Mouse (Mus musculus): Measurements from ENCODE around the gene Tsr1. TPM values are rescaled to one million over a fixed set of nuclear protein-coding genes. Genes with fewer than 3 reads are reported as not detected.

The Tsr1 gene
- total and polyA plus RNA-seq, 3 experiments, result 7.3 to 18.5 (median 17.7) TPM

DNA sequence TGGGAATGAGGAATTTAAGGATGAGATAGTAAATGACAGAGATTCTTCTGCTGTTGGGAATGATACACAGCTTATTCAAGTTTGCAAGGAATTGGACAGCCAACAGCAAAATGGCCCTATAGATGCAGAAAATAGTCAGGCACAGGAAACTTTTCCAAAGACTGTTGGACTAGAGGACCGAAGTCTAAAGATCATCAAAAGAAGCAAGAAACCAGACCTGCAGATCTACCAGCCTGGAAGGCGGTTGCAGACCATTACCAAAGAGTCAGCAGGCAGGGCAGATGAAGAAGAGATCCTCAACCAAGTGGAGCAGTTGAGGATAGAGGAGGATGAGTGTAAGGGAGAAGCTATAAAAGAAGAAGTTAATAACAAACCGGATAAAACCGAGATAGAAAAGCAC lies 31.2 kb downstream of the Tsr1 start:
- WGBS, result 90% methylated on average over 4 of the region's 4 CpGs
- TF ChIP-seq POLR2A (IDR thresholded peaks at IDR 0.05; ENCODE audit: insufficient read depth, low read depth, low read length) (no peak), EP300 (IDR thresholded peaks at IDR 0.05; ENCODE audit: insufficient read depth, low read depth, low read length) (no peak), CTCF (IDR thresholded peaks at IDR 0.05) (no peak)
- intact Hi-C loops (cut with DNase I), result loop anchor here (5.0 kb wide), 1 partner anchor 248 kb away; the partner anchor contains the start of gene Ovca2

DNA sequence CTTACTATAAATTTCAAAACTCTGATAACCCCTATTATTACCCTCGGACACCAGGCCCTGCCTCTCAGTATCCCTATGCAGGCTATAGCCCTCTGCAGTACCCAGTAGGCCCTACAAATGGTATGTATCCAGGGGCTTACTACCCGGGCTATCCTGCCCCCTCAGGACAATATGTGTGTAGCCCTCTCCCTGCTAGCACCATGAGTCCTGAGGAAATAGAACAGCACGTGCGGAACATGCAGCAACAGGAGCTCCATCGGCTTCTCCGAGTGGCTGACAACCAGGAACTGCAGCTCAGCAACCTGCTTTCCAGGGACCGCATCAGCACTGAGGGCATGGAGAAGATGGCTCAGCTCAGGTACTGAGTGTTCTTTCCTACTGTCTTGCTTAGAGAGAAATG lies 32.5 kb downstream of the Tsr1 start:
- 94% methylated on average over 7 of the region's 7 CpGs for WGBS
- H3K36me3 ChIP-seq (ENCODE audit: control insufficient read depth, insufficient read depth, low read length), result peaks cover 6% of the 10 kb centered on the region
- DNase-seq, result no peak
- TF ChIP-seq EP300 (IDR thresholded peaks at IDR 0.05; ENCODE audit: insufficient read depth, low read depth, low read length) (no peak), CTCF (IDR thresholded peaks at IDR 0.05) (no peak), POLR2A (IDR thresholded peaks at IDR 0.05; ENCODE audit: insufficient read depth, low read depth, low read length) (no peak)
- H3K27ac ChIP-seq, result no peak overlapping the region
- H3K9ac ChIP-seq (ENCODE audit: low read depth, low read length), result no peak overlapping the region
- no peaks in the 10 kb centered on the region for H3K27me3 ChIP-seq (ENCODE audit: control insufficient read depth, insufficient read depth, low read length)
- H3K4me1 ChIP-seq (ENCODE audit: control insufficient read depth, insufficient read depth, low read length), result peaks cover 2% of the 10 kb centered on the region; the same call in 1 of the 2 replicates
- peaks cover 4% of the 10 kb centered on the region; the same call in 1 of the 2 replicates for H3K79me2 ChIP-seq (replicated peaks; ENCODE audit: control insufficient read depth, insufficient read depth, low read length)
- no peak overlapping the region for H3K4me3 ChIP-seq
- intact Hi-C loops (cut with DNase I), result no loop called here

More for the DNA sequence above, 31.2 kb downstream of the Tsr1 start:
- Histone ChIP-seq H3K79me2 (replicated peaks; ENCODE audit: control insufficient read depth, insufficient read depth, low read length) (peaks cover 4% of the 10 kb centered on the region; the same call in 1 of the 2 replicates), H3K9ac (ENCODE audit: low read depth, low read length) (no peak overlapping the region), H3K36me3 (ENCODE audit: control insufficient read depth, insufficient read depth, low read length) (peaks cover 6% of the 10 kb centered on the region), H3K4me3 (no peak overlapping the region), H3K27ac (no peak overlapping the region), H3K27me3 (ENCODE audit: control insufficient read depth, insufficient read depth, low read length) (no peaks in the 10 kb centered on the region), H3K4me1 (ENCODE audit: control insufficient read depth, insufficient read depth, low read length) (peaks cover 2% of the 10 kb centered on the region)
- no peak for DNase-seq

DNA sequence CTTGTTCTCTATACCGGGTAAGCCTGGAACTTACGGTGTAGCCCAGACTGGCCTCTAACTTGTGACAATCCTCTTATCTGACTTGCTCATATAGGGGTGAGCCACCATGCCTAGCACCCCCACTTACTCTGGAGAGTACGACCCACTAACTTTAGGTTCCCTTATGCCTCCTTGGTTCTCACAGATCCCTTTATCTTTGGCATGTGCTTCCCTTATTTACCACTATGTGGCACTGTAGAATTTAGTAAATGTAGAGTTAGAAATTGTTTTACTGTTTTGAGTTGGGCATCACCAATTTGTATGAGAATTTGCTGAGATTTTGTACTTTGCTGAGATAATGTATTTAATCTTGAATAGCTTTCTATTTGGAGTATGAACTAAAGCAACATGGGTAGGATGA lies 48.5 kb downstream of the Tsr1 start:
- intact Hi-C loops (cut with DNase I), result loop anchor here (1.0 to 5.0 kb wide), 3 partner anchors 36 to 344 kb away; no protein-coding TSS in a partner anchor
- no peak for DNase-seq
- WGBS, result 73% methylated on average over 3 of the region's 3 CpGs
- no peak overlapping the region for H3K27ac ChIP-seq
- no peaks in the 10 kb centered on the region for H3K4me1 ChIP-seq (ENCODE audit: control insufficient read depth, insufficient read depth, low read length)
- H3K9ac ChIP-seq (ENCODE audit: low read depth, low read length), result no peak overlapping the region
- H3K79me2 ChIP-seq (replicated peaks; ENCODE audit: control insufficient read depth, insufficient read depth, low read length), result no peaks in the 10 kb centered on the region
- no peaks in the 10 kb centered on the region for H3K27me3 ChIP-seq (ENCODE audit: control insufficient read depth, insufficient read depth, low read length)
- H3K36me3 ChIP-seq (ENCODE audit: control insufficient read depth, insufficient read depth, low read length), result no peaks in the 10 kb centered on the region
- H3K4me3 ChIP-seq, result no peak overlapping the region
- TF ChIP-seq POLR2A (IDR thresholded peaks at IDR 0.05; ENCODE audit: insufficient read depth, low read depth, low read length), result no peak
- TF ChIP-seq CTCF (IDR thresholded peaks at IDR 0.05), result peak; percentile 87

DNA sequence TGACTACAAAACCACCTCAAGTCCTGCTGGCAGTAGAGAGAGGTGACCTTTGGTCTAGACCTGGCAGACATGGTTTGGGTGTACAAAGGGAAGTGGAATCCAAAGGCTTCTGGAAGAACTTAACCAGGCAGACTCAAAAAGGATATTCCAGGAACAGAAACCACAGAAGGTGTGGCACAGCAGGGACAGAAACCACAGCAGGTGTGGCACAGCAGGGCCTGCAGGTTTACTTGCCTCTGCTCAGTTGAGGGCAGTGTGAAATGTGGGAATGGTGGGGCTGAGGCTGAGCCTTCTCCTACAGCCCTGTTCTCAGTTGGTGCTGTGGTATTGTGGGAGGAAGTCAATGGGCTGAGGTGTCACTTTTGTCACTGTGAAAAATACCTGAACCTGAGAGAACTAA lies 57.0 kb downstream of the Tsr1 start:
- no peaks in the 10 kb centered on the region for H3K79me2 ChIP-seq (replicated peaks; ENCODE audit: control insufficient read depth, insufficient read depth, low read length)
- H3K27ac ChIP-seq, result no peak overlapping the region

DNA sequence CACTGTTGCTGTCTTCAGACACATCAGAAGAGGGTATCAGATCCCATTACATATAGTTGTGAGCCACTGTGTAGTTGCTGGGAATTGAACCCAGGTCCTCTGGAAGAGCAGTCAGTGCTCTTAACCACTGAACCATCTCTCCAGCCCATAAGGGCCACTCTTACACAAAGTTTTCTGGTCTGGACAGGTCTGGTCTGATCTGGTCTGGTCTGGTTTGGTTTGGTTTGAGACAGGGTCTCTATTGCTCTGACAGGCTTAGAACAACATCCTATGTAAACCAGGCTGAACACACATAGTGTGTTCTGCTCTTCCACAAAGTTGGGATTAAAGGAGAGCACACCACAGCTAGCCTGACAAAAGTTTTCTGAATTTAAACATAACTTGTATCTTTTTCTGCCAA lies 58.1 kb downstream of the Tsr1 start:
- no peak overlapping the region for H3K4me3 ChIP-seq
- intact Hi-C loops (cut with DNase I), result no loop called here
- H3K36me3 ChIP-seq (ENCODE audit: control insufficient read depth, insufficient read depth, low read length), result no peaks in the 10 kb centered on the region
- no peaks in the 10 kb centered on the region for H3K27me3 ChIP-seq (ENCODE audit: control insufficient read depth, insufficient read depth, low read length)
- DNase-seq, result no peak
- no peaks in the 10 kb centered on the region for H3K4me1 ChIP-seq (ENCODE audit: control insufficient read depth, insufficient read depth, low read length)
- TF ChIP-seq POLR2A (IDR thresholded peaks at IDR 0.05; ENCODE audit: insufficient read depth, low read depth, low read length), result no peak
- no peak for TF ChIP-seq EP300 (IDR thresholded peaks at IDR 0.05; ENCODE audit: insufficient read depth, low read depth, low read length)
- no peak for TF ChIP-seq CTCF (IDR thresholded peaks at IDR 0.05)
- no peaks in the 10 kb centered on the region for H3K79me2 ChIP-seq (replicated peaks; ENCODE audit: control insufficient read depth, insufficient read depth, low read length)
- H3K9ac ChIP-seq (ENCODE audit: low read depth, low read length), result no peak overlapping the region
- H3K27ac ChIP-seq, result no peak overlapping the region

More for the DNA sequence above, 57.0 kb downstream of the Tsr1 start:
- H3K36me3 ChIP-seq (ENCODE audit: control insufficient read depth, insufficient read depth, low read length), result no peaks in the 10 kb centered on the region
- H3K27me3 ChIP-seq (ENCODE audit: control insufficient read depth, insufficient read depth, low read length), result no peaks in the 10 kb centered on the region
- TF ChIP-seq CTCF (IDR thresholded peaks at IDR 0.05), result no peak
- TF ChIP-seq POLR2A (IDR thresholded peaks at IDR 0.05; ENCODE audit: insufficient read depth, low read depth, low read length), result no peak
- no peak for TF ChIP-seq EP300 (IDR thresholded peaks at IDR 0.05; ENCODE audit: insufficient read depth, low read depth, low read length)
- H3K9ac ChIP-seq (ENCODE audit: low read depth, low read length), result no peak overlapping the region
- no peak overlapping the region for H3K4me3 ChIP-seq
- no peak for DNase-seq
- intact Hi-C loops (cut with DNase I), result no loop called here
- no peaks in the 10 kb centered on the region for H3K4me1 ChIP-seq (ENCODE audit: control insufficient read depth, insufficient read depth, low read length)

DNA sequence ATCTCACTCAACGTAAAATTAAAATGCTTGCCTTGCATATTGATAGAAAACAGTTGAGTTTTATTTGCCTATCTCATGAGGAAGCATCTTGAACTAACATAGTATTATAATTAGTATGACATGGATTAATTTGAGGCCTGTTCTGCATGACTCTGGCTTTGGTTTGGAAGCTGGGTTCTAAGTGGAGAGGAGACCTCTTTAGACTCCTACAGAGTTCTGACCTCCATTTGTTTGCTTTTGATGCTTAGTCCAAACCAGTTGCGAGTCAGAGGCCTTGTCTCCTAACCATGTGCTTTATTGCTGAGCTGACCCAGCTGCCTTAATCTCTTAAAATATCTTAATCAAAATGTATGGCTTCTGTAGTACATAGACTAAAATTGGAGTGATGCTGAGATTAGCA lies 59.7 kb downstream of the Tsr1 start:
- WGBS, result 94% methylated on average over 2 of the region's 2 CpGs

More for the DNA sequence above, 59.7 kb downstream of the Tsr1 start:
- TF ChIP-seq POLR2A (IDR thresholded peaks at IDR 0.05; ENCODE audit: insufficient read depth, low read depth, low read length) (no peak), CTCF (IDR thresholded peaks at IDR 0.05) (no peak), EP300 (IDR thresholded peaks at IDR 0.05; ENCODE audit: insufficient read depth, low read depth, low read length) (no peak)
- no peaks in the 10 kb centered on the region for H3K27me3 ChIP-seq (ENCODE audit: control insufficient read depth, insufficient read depth, low read length)
- no peak for DNase-seq
- H3K27ac ChIP-seq, result no peak overlapping the region
- no peaks in the 10 kb centered on the region for H3K36me3 ChIP-seq (ENCODE audit: control insufficient read depth, insufficient read depth, low read length)
- H3K9ac ChIP-seq (ENCODE audit: low read depth, low read length), result no peak overlapping the region
- H3K4me3 ChIP-seq, result no peak overlapping the region
- no peaks in the 10 kb centered on the region for H3K79me2 ChIP-seq (replicated peaks; ENCODE audit: control insufficient read depth, insufficient read depth, low read length)
- no peaks in the 10 kb centered on the region for H3K4me1 ChIP-seq (ENCODE audit: control insufficient read depth, insufficient read depth, low read length)
- intact Hi-C loops (cut with DNase I), result no loop called here

Small RNA genes lying within 50 kb of the gene (microRNA-seq; reads per million reads assigned to microRNA genes)
- 0.77 to 1.1 reads per million in 2 experiments for gene Mir6926

Other genes with a start within 250 kb of the Tsr1 start
- 100 to 1,000 TPM; 200 to 222 TPM for gene Cluh, start 248.6 kb upstream of the Tsr1 start, total RNA-seq (2021)
- gene Cluh, start 248.6 kb upstream of the Tsr1 start, polyA plus RNA-seq (2012; rRNA removed), result 133 and 177 TPM in 2 replicates
- gene Pafah1b1, start 173.4 kb upstream of the Tsr1 start, total RNA-seq (2021), result 100 to 1,000 TPM; 208 to 233 TPM
- gene Pafah1b1, start 173.4 kb upstream of the Tsr1 start, polyA plus RNA-seq (2012; rRNA removed), result 30.2 and 73.0 TPM in 2 replicates
- 10 to 100 TPM; 16.3 to 17.8 TPM for gene Mettl16, start 127.2 kb upstream of the Tsr1 start, total RNA-seq (2021)
- gene Mettl16, start 127.2 kb upstream of the Tsr1 start, polyA plus RNA-seq (2012; rRNA removed), result 2.8 and 4.6 TPM in 2 replicates
- 10 to 100 TPM in 1 of 2 experiments, 1 to 10 TPM in 1; 6.7 to 10.7 TPM for gene Mnt, start 67.2 kb upstream of the Tsr1 start, total RNA-seq (2021)
- gene Mnt, start 67.2 kb upstream of the Tsr1 start, polyA plus RNA-seq (2012; rRNA removed), result 5.4 and 6.9 TPM in 2 replicates
- gene Sgsm2, start 1.0 kb upstream of the Tsr1 start, total RNA-seq (2021), result 1 to 10 TPM; 5.1 to 5.3 TPM
- gene Sgsm2, start 1.0 kb upstream of the Tsr1 start, polyA plus RNA-seq (2012; rRNA removed), result 8.3 and 10.2 TPM in 2 replicates
- gene Smg6, start 27.8 kb downstream of the Tsr1 start, total RNA-seq (2021), result 10 to 100 TPM; 17.8 to 19.5 TPM
- gene Smg6, start 27.8 kb downstream of the Tsr1 start, polyA plus RNA-seq (2012; rRNA removed), result 18.1 and 26.5 TPM in 2 replicates
- 10 to 100 TPM; 24.1 to 31.7 TPM for gene Srr, start 27.9 kb downstream of the Tsr1 start, total RNA-seq (2021)
- 12.6 and 25.1 TPM in 2 replicates for gene Srr, start 27.9 kb downstream of the Tsr1 start, polyA plus RNA-seq (2012; rRNA removed)

Data from heart, adult 2 months (tissue).